Mouse (Mus musculus): Measurements from ENCODE around the gene Selplg. TPM values are rescaled to one million over a fixed set of nuclear protein-coding genes. Genes with fewer than 3 reads are reported as not detected.

The Selplg gene
- 3.7 TPM for polyA plus RNA-seq (2015; fragmentation: Illumina TruSeq; extraction: RNeasy Lipid Tissue Mini Kit (QIAGEN cat#74804); ENCODE audit: insufficient read depth, low read depth, low replicate concordance)

GRCm38 (mm10) chr5:113832490-113832901 is at the start of gene Selplg:
TSS of gene Selplg (minus strand) at chr5:113832644.

GRCm38 (mm10) chr5:113800280-113800679 is 32.2 kb downstream of the Selplg start, which contains the start of gene Tmem119:
TSS of gene Tmem119 (minus strand) at chr5:113800516.

GRCm38 (mm10) chr5:113772450-113772895 is 60.0 kb downstream of the Selplg start, which contains the start of the genes Sart3 and Iscu:
TSS of gene Sart3 (minus strand) at chr5:113772510.
TSS of gene Iscu (plus strand) at chr5:113772748.

Other genes starting within 250 kb of the Selplg start
- 8.0 TPM for gene Cmklr1, start 182.2 kb downstream of the Selplg start, polyA plus RNA-seq (2015; fragmentation: Illumina TruSeq; extraction: RNeasy Lipid Tissue Mini Kit (QIAGEN cat#74804); ENCODE audit: insufficient read depth, low read depth, low replicate concordance)
- not detected for gene 1700069L16Rik, start 107.9 kb downstream of the Selplg start, polyA plus RNA-seq (2015; fragmentation: Illumina TruSeq; extraction: RNeasy Lipid Tissue Mini Kit (QIAGEN cat#74804); ENCODE audit: insufficient read depth, low read depth, low replicate concordance)
- gene Ficd, start 96.8 kb downstream of the Selplg start, polyA plus RNA-seq (2015; fragmentation: Illumina TruSeq; extraction: RNeasy Lipid Tissue Mini Kit (QIAGEN cat#74804); ENCODE audit: insufficient read depth, low read depth, low replicate concordance), result 4.7 TPM
- gene Sart3, start 60.1 kb downstream of the Selplg start, polyA plus RNA-seq (2015; fragmentation: Illumina TruSeq; extraction: RNeasy Lipid Tissue Mini Kit (QIAGEN cat#74804); ENCODE audit: insufficient read depth, low read depth, low replicate concordance), result 6.0 TPM
- 46.8 TPM for gene Iscu, start 59.9 kb downstream of the Selplg start, polyA plus RNA-seq (2015; fragmentation: Illumina TruSeq; extraction: RNeasy Lipid Tissue Mini Kit (QIAGEN cat#74804); ENCODE audit: insufficient read depth, low read depth, low replicate concordance)
- gene Tmem119, start 32.1 kb downstream of the Selplg start, polyA plus RNA-seq (2015; fragmentation: Illumina TruSeq; extraction: RNeasy Lipid Tissue Mini Kit (QIAGEN cat#74804); ENCODE audit: insufficient read depth, low read depth, low replicate concordance), result 13.5 TPM
- gene Coro1c, start 76.1 kb upstream of the Selplg start, polyA plus RNA-seq (2015; fragmentation: Illumina TruSeq; extraction: RNeasy Lipid Tissue Mini Kit (QIAGEN cat#74804); ENCODE audit: insufficient read depth, low read depth, low replicate concordance), result 9.9 TPM
- gene Ssh1, start 161.2 kb upstream of the Selplg start, polyA plus RNA-seq (2015; fragmentation: Illumina TruSeq; extraction: RNeasy Lipid Tissue Mini Kit (QIAGEN cat#74804); ENCODE audit: insufficient read depth, low read depth, low replicate concordance), result 4.2 TPM
- not detected for gene Dao, start 171.1 kb upstream of the Selplg start, polyA plus RNA-seq (2015; fragmentation: Illumina TruSeq; extraction: RNeasy Lipid Tissue Mini Kit (QIAGEN cat#74804); ENCODE audit: insufficient read depth, low read depth, low replicate concordance)
- 3.7 TPM for gene Usp30, start 232.8 kb upstream of the Selplg start, polyA plus RNA-seq (2015; fragmentation: Illumina TruSeq; extraction: RNeasy Lipid Tissue Mini Kit (QIAGEN cat#74804); ENCODE audit: insufficient read depth, low read depth, low replicate concordance)

Measured in pancreas, adult 10 weeks (tissue).